Mouse (Mus musculus): Measurements from ENCODE around the gene Galk2. TPM values are rescaled to one million over a fixed set of nuclear protein-coding genes. Genes with fewer than 3 reads are reported as not detected.

Galk2 gene
- polyA plus RNA-seq, 1 experiment, result 22.8 TPM

Other genes starting within 250 kb of the Galk2 start
- gene Cep152, start 234.0 kb upstream of the Galk2 start, polyA plus RNA-seq (2012; rRNA removed), result 1.8 and 2.2 TPM in 2 replicates
- 174 and 188 TPM in 2 replicates for gene Eid1, start 186.0 kb upstream of the Galk2 start, polyA plus RNA-seq (2012; rRNA removed)
- 4.8 and 5.0 TPM in 2 replicates for gene Shc4, start 135.0 kb upstream of the Galk2 start, polyA plus RNA-seq (2012; rRNA removed)
- 34.3 and 36.8 TPM in 2 replicates for gene Secisbp2l, start 76.2 kb upstream of the Galk2 start, polyA plus RNA-seq (2012; rRNA removed)
- gene Cops2, start within 50 bp of the Galk2 start, polyA plus RNA-seq (2012; rRNA removed), result 88.0 and 106 TPM in 2 replicates
- 1.5 and 1.9 TPM in 2 replicates for gene Fgf7, start 175.5 kb downstream of the Galk2 start, polyA plus RNA-seq (2012; rRNA removed)

All from frontal cortex, adult 2 months (tissue).